Mouse (Mus musculus) spleen, embryonic (tissue): Measurements from ENCODE around the gene Actc1.

Source experiments
- CTCF ChIA-PET: fragments of 350-600 bp; sonication (Branson Sonifier 250); formaldehyde crosslinking; loops from one replicate; lab custom pipeline; 2022; lab: Charles Lee

Gene Actc1

GRCm38 (mm10) chr2:114050150-114050549 is 3.2 kb downstream of the Actc1 start:
- CTCF ChIA-PET: no interaction called here

GRCm38 (mm10) chr2:114049372-114049771 is 4.0 kb downstream of the Actc1 start:
- CTCF ChIA-PET: no interaction called here

- CTCF ChIA-PET: no interaction called here
Observed at GRCm38 (mm10) chr2:114047960-114048611, 5.3 kb downstream of the Actc1 start.

GRCm38 (mm10) chr2:114046151-114046664 is 7.1 kb downstream of the Actc1 start:
- CTCF ChIA-PET: no interaction called here

- CTCF ChIA-PET: no interaction called here
Observed at GRCm38 (mm10) chr2:114037926-114038325, 15.4 kb downstream of the Actc1 start.

- CTCF ChIA-PET: no interaction called here
Observed at GRCm38 (mm10) chr2:114032259-114032658, 21.1 kb downstream of the Actc1 start.

- CTCF ChIA-PET: no interaction called here
Observed at GRCm38 (mm10) chr2:114023383-114023782, 30.0 kb downstream of the Actc1 start.

- CTCF ChIA-PET: no interaction called here
Observed at GRCm38 (mm10) chr2:114020210-114020563, 33.2 kb downstream of the Actc1 start.

- CTCF ChIA-PET: no interaction called here
Observed at GRCm38 (mm10) chr2:114019474-114020209, 33.7 kb downstream of the Actc1 start.

- CTCF ChIA-PET: no interaction called here
Observed at GRCm38 (mm10) chr2:114018136-114018535, 35.2 kb downstream of the Actc1 start.

- CTCF ChIA-PET: no interaction called here
Observed at GRCm38 (mm10) chr2:114014839-114015238, 38.5 kb downstream of the Actc1 start.

GRCm38 (mm10) chr2:114013846-114014245 is 39.5 kb downstream of the Actc1 start:
- CTCF ChIA-PET: no interaction called here

- CTCF ChIA-PET: no interaction called here
Observed at GRCm38 (mm10) chr2:114013295-114013771, 40.0 kb downstream of the Actc1 start, which contains the start of gene Gjd2. Gjd2 (minus strand) TSS chr2:114013619.

GRCm38 (mm10) chr2:114012749-114013211 is 40.6 kb downstream of the Actc1 start:
- CTCF ChIA-PET: no interaction called here

- CTCF ChIA-PET: no interaction called here
Observed at GRCm38 (mm10) chr2:114011838-114012237, 41.5 kb downstream of the Actc1 start.

- CTCF ChIA-PET: no interaction called here
Observed at GRCm38 (mm10) chr2:114008321-114008720, 45.0 kb downstream of the Actc1 start.

GRCm38 (mm10) chr2:113997484-113997883 is 55.9 kb downstream of the Actc1 start:
- CTCF ChIA-PET: no interaction called here
